Mouse (Mus musculus): ENCODE data around the gene Gspt1. TPM values are rescaled to one million over a fixed set of nuclear protein-coding genes. Genes with fewer than 3 reads are reported as not detected.

Gene Gspt1
- total and polyA plus RNA-seq, 2 experiments from 2014 or later, result 26.9 to 31.4 TPM

DNA sequence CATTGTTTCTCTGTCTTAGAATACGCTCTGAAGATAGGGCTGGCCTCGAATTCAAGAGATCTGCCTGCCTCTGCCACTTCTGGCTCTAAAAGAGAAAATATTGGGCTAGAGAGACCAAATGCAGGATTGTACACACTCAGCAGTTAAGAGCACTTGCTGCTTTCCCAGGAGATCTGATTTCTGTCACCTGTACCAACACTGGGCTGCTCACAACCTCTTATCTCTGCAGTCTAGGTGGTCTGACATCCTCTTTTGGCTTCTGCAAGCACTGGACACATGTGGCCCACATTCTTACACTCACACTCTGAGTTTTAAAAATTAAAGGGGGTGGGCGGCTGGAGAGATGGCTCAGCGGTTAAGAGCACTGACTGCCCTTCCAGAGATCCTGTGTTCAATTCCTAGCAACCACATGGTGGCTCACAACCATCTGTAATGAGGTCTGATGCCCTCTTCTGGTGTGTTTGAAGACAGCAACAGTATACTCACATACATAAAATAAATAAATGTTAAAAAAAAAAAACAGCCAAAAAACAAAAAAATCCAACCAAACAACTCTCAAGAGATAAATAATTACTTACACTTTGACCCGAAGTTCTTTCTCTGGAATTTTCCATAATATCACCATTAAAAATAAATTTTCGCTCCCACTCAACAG lies 52.3 kb downstream of the Gspt1 start:
- DNase-seq (ENCODE audit: low spot score), result no peak
- peak overlapping the region; percentile 80 for H3K4me2 ChIP-seq (ENCODE audit: low read depth, low read length)
- no peaks in the 10 kb centered on the region for H3K27me3 ChIP-seq (ENCODE audit: control insufficient read depth, insufficient read depth, low read length)
- no peak overlapping the region for H3K27ac ChIP-seq (ENCODE audit: low read depth)
- no peak for ATAC-seq (ENCODE audit: insufficient read depth, low read depth)
- H3K4me1 ChIP-seq (ENCODE audit: control insufficient read depth, insufficient read depth), result peaks cover 20% of the 10 kb centered on the region
- H3K36me3 ChIP-seq (replicated peaks; ENCODE audit: control insufficient read depth, insufficient read depth, low read length), result peaks cover 46% of the 10 kb centered on the region
- H3K9ac ChIP-seq (replicated peaks; ENCODE audit: low read depth, low read length), result peak overlapping the region; percentile 86; the same call in 1 of the 2 replicates
- H3K4me3 ChIP-seq (ENCODE audit: low read depth, low read length), result peak overlapping the region; percentile 89
- 70% methylated on average over 6 of the region's 6 CpGs for WGBS
- H3K9me3 ChIP-seq (replicated peaks; ENCODE audit: control insufficient read depth, low read length), result no peaks in the 10 kb centered on the region
- TF ChIP-seq EP300 (IDR thresholded peaks at IDR 0.05; ENCODE audit: low read depth) (no peak), CTCF (IDR thresholded peaks at IDR 0.05; ENCODE audit: low read depth) (no peak)

- no peak overlapping the region for H3K4me2 ChIP-seq (ENCODE audit: low read depth, low read length)
- peaks cover 62% of the 10 kb centered on the region for H3K36me3 ChIP-seq (replicated peaks; ENCODE audit: control insufficient read depth, insufficient read depth, low read length)
- ATAC-seq (ENCODE audit: insufficient read depth, low read depth) (no peak), DNase-seq (ENCODE audit: low spot score) (no peak)
- TF ChIP-seq CTCF (IDR thresholded peaks at IDR 0.05; ENCODE audit: low read depth), result no peak
- TF ChIP-seq EP300 (IDR thresholded peaks at IDR 0.05; ENCODE audit: low read depth), result no peak
- no peaks in the 10 kb centered on the region for H3K9me3 ChIP-seq (replicated peaks; ENCODE audit: control insufficient read depth, low read length)
- WGBS, result 87% methylated on average over 3 of the region's 3 CpGs
- no peaks in the 10 kb centered on the region for H3K27me3 ChIP-seq (ENCODE audit: control insufficient read depth, insufficient read depth, low read length)
- no peak overlapping the region for H3K4me3 ChIP-seq (ENCODE audit: low read depth, low read length)
- H3K27ac ChIP-seq (ENCODE audit: low read depth), result no peak overlapping the region
- H3K9ac ChIP-seq (replicated peaks; ENCODE audit: low read depth, low read length), result no peak overlapping the region
- H3K4me1 ChIP-seq (ENCODE audit: control insufficient read depth, insufficient read depth), result peaks cover 20% of the 10 kb centered on the region
Observed at GRCm38 (mm10) chr16:11200247-11200646, 53.9 kb downstream of the Gspt1 start.

DNA sequence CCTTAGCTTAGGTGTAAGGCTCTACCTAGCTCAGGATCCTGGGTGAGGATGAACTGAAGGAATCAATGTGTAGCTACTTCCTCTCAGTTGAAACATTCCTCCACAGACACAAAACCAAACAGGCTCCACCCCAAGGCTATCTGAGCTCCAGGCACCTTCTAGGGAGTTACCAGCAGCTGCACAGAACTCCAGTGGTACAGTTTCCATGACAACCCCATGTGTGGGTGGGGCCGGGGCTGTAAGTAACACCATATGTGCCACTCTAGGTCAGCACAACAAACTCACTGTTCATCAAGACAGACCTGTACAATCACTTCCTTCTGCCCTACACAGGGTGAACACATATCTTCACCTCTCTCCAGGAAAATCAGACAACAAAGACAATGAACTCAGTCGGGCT lies 55.7 kb downstream of the Gspt1 start:
- H3K36me3 ChIP-seq (replicated peaks; ENCODE audit: control insufficient read depth, insufficient read depth, low read length), result peaks cover 80% of the 10 kb centered on the region
- TF ChIP-seq EP300 (IDR thresholded peaks at IDR 0.05; ENCODE audit: low read depth) (no peak), CTCF (IDR thresholded peaks at IDR 0.05; ENCODE audit: low read depth) (no peak)
- H3K9me3 ChIP-seq (replicated peaks; ENCODE audit: control insufficient read depth, low read length), result no peaks in the 10 kb centered on the region
- H3K4me1 ChIP-seq (ENCODE audit: control insufficient read depth, insufficient read depth), result peaks cover 12% of the 10 kb centered on the region
- no peak overlapping the region for H3K4me3 ChIP-seq (ENCODE audit: low read depth, low read length)
- ATAC-seq (ENCODE audit: insufficient read depth, low read depth) (no peak), DNase-seq (ENCODE audit: low spot score) (no peak)
- no peaks in the 10 kb centered on the region for H3K27me3 ChIP-seq (ENCODE audit: control insufficient read depth, insufficient read depth, low read length)
- WGBS, result 61% methylated on average over 2 of the region's 2 CpGs
- H3K9ac ChIP-seq (replicated peaks; ENCODE audit: low read depth, low read length), result no peak overlapping the region
- no peak overlapping the region for H3K27ac ChIP-seq (ENCODE audit: low read depth)
- H3K4me2 ChIP-seq (ENCODE audit: low read depth, low read length), result no peak overlapping the region

DNA sequence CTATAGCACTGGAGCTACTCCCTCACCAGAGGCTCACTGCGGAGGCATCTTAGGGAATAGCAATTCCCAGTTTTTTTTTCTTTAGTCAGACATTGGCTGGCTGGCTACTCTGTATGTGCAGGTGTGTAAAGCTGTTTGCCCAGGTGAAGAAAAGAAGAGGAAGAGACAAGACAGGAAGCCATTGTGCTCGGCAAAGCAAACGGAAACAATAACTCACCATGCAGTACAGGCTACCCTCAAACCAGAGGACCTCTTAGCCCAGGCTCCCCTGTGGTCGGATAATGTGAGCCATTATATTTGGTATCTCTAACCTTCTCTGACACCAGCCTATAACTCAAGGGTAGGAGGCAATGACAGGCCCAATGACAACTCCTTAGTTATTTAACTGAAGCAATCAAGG lies 57.1 kb downstream of the Gspt1 start:
- H3K4me1 ChIP-seq (ENCODE audit: control insufficient read depth, insufficient read depth), result peaks cover 7% of the 10 kb centered on the region; the same call in 1 of the 2 replicates
- no peaks in the 10 kb centered on the region for H3K9me3 ChIP-seq (replicated peaks; ENCODE audit: control insufficient read depth, low read length)
- TF ChIP-seq CTCF (IDR thresholded peaks at IDR 0.05; ENCODE audit: low read depth) (no peak), EP300 (IDR thresholded peaks at IDR 0.05; ENCODE audit: low read depth) (no peak)
- no peak for ATAC-seq (ENCODE audit: insufficient read depth, low read depth)
- H3K9ac ChIP-seq (replicated peaks; ENCODE audit: low read depth, low read length), result no peak overlapping the region
- WGBS, result 84% methylated on average over 4 of the region's 4 CpGs
- peaks cover 94% of the 10 kb centered on the region for H3K36me3 ChIP-seq (replicated peaks; ENCODE audit: control insufficient read depth, insufficient read depth, low read length)
- H3K4me2 ChIP-seq (ENCODE audit: low read depth, low read length), result no peak overlapping the region
- no peak overlapping the region for H3K4me3 ChIP-seq (ENCODE audit: low read depth, low read length)
- H3K27ac ChIP-seq (ENCODE audit: low read depth), result no peak overlapping the region
- H3K27me3 ChIP-seq (ENCODE audit: control insufficient read depth, insufficient read depth, low read length), result no peaks in the 10 kb centered on the region
- DNase-seq (ENCODE audit: low spot score), result no peak

GRCm38 (mm10) chr16:11193231-11193630 lies 60.9 kb downstream of the Gspt1 start:
- DNase-seq (ENCODE audit: low spot score) (no peak), ATAC-seq (ENCODE audit: insufficient read depth, low read depth) (no peak)
- no peak overlapping the region for H3K9ac ChIP-seq (replicated peaks; ENCODE audit: low read depth, low read length)
- 87% methylated on average over 2 of the region's 2 CpGs for WGBS
- H3K4me2 ChIP-seq (ENCODE audit: low read depth, low read length), result no peak overlapping the region
- H3K27me3 ChIP-seq (ENCODE audit: control insufficient read depth, insufficient read depth, low read length), result no peaks in the 10 kb centered on the region
- TF ChIP-seq CTCF (IDR thresholded peaks at IDR 0.05; ENCODE audit: low read depth) (no peak), EP300 (IDR thresholded peaks at IDR 0.05; ENCODE audit: low read depth) (no peak)
- H3K9me3 ChIP-seq (replicated peaks; ENCODE audit: control insufficient read depth, low read length), result no peaks in the 10 kb centered on the region
- H3K4me1 ChIP-seq (ENCODE audit: control insufficient read depth, insufficient read depth), result no peaks in the 10 kb centered on the region
- peaks cover 62% of the 10 kb centered on the region for H3K36me3 ChIP-seq (replicated peaks; ENCODE audit: control insufficient read depth, insufficient read depth, low read length)
- H3K27ac ChIP-seq (ENCODE audit: low read depth), result no peak overlapping the region
- H3K4me3 ChIP-seq (ENCODE audit: low read depth, low read length), result no peak overlapping the region

- H3K27me3 ChIP-seq (ENCODE audit: control insufficient read depth, insufficient read depth, low read length), result no peaks in the 10 kb centered on the region
- 60% methylated on average over 7 of the region's 7 CpGs for WGBS
- ATAC-seq (ENCODE audit: insufficient read depth, low read depth), result no peak
- no peaks in the 10 kb centered on the region for H3K4me1 ChIP-seq (ENCODE audit: control insufficient read depth, insufficient read depth)
- no peak overlapping the region for H3K27ac ChIP-seq (ENCODE audit: low read depth)
- H3K4me2 ChIP-seq (ENCODE audit: low read depth, low read length), result no peak overlapping the region
- no peak for TF ChIP-seq CTCF (IDR thresholded peaks at IDR 0.05; ENCODE audit: low read depth)
- no peak for TF ChIP-seq EP300 (IDR thresholded peaks at IDR 0.05; ENCODE audit: low read depth)
- no peaks in the 10 kb centered on the region for H3K9me3 ChIP-seq (replicated peaks; ENCODE audit: control insufficient read depth, low read length)
- H3K4me3 ChIP-seq (ENCODE audit: low read depth, low read length), result no peak overlapping the region
- no peak for DNase-seq (ENCODE audit: low spot score)
- peaks cover 31% of the 10 kb centered on the region for H3K36me3 ChIP-seq (replicated peaks; ENCODE audit: control insufficient read depth, insufficient read depth, low read length)
- no peak overlapping the region for H3K9ac ChIP-seq (replicated peaks; ENCODE audit: low read depth, low read length)
Observed at GRCm38 (mm10) chr16:11190150-11190549, 64.0 kb downstream of the Gspt1 start.

Measured in heart, postnatal 0 days (tissue).